8 mouse cellular contexts compared by ENCODE assay signal in the genomic region with DNA sequence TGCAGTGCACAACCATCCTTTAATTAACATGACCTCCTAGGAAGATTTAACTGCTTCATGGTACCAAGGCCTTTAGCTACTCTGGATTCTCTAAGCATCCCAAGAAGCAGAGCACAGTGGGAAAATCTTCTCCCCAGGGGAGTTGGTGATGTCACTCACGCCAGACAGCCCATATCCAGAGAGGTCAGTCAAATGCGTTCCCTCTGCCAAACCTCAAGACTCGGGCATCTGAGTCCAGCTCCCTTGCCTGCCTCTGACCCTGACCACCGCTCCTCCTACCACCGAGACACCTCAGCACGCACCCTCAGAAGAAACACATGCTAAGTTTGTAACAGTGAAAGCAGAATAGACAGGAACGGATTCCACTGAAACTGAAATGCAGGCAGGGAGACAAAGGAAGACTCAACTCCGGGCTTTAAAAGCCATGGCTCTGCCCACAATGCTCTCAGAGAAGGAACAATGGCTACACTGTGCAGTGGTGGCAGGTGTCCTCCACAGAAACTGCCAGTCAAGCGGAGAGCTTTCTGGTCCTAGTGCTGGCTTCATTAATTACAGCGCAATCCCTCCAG.
DNase-seq lines count a peak whose midpoint lies in the region; ATAC-seq and TF ChIP-seq lines count a peak whose summit lies in the region.

No protein-coding gene starts in this region.

- H3K27ac ChIP-seq in heart, postnatal 0 days (ENCODE audit: low read depth), result 0 out of 2 replicates have a peak overlapping the region, but pooled peaks have one; percentile 16
- peak overlapping the region; percentile 52 for H3K27ac ChIP-seq in embryonic facial prominence, embryonic 14.5 days (replicated peaks; ENCODE audit: low read depth, low read length)
- H3K27ac ChIP-seq in limb, embryonic 14.5 days (replicated peaks; ENCODE audit: low read depth, low read length), result peak overlapping the region; percentile 43

- no peak for TF ChIP-seq CTCF in heart, postnatal 0 days (IDR thresholded peaks at IDR 0.05; ENCODE audit: low read depth)

- H3K9me3 ChIP-seq in heart, postnatal 0 days (replicated peaks; ENCODE audit: control insufficient read depth, low read length), result no peaks in the 10 kb centered on the region; the same call in 1 of the 2 replicates
- H3K9me3 ChIP-seq in embryonic facial prominence, embryonic 14.5 days (ENCODE audit: control insufficient read depth, low read length), result peaks cover 11% of the 10 kb centered on the region; the same call in 1 of the 2 replicates
- H3K9me3 ChIP-seq in limb, embryonic 14.5 days (ENCODE audit: control insufficient read depth, low read length), result peaks cover 5% of the 10 kb centered on the region

- H3K36me3 ChIP-seq in heart, postnatal 0 days (replicated peaks; ENCODE audit: control insufficient read depth, insufficient read depth, low read length), result no peaks in the 10 kb centered on the region
- H3K36me3 ChIP-seq in embryonic facial prominence, embryonic 14.5 days (ENCODE audit: control insufficient read depth, insufficient read depth, low read length), result peaks cover 6% of the 10 kb centered on the region; the same call in 1 of the 2 replicates
- H3K36me3 ChIP-seq in limb, embryonic 14.5 days (ENCODE audit: control insufficient read depth, insufficient read depth, low read length), result 0 out of 2 replicates have a peak, but pooled peaks cover 3% of the 10 kb centered on the region

- TF ChIP-seq POLR2A in limb, embryonic 14.5 days (IDR thresholded peaks at IDR 0.05; ENCODE audit: borderline replicate concordance, extremely low read depth, insufficient read depth, insufficient read length), result no peak

- H3K4me2 ChIP-seq in heart, postnatal 0 days (ENCODE audit: low read depth, low read length), result no peak overlapping the region
- H3K4me2 ChIP-seq in embryonic facial prominence, embryonic 14.5 days (ENCODE audit: low read depth, low read length), result no peak overlapping the region
- no peak overlapping the region for H3K4me2 ChIP-seq in limb, embryonic 14.5 days (replicated peaks; ENCODE audit: low read depth, low read length, severe bottlenecking)

- peaks cover 6% of the 10 kb centered on the region for H3K4me1 ChIP-seq in heart, postnatal 0 days (ENCODE audit: control insufficient read depth, insufficient read depth)
- peaks cover 45% of the 10 kb centered on the region for H3K4me1 ChIP-seq in embryonic facial prominence, embryonic 14.5 days (ENCODE audit: control insufficient read depth, insufficient read depth, low read length)
- peaks cover 34% of the 10 kb centered on the region for H3K4me1 ChIP-seq in limb, embryonic 14.5 days (ENCODE audit: control insufficient read depth, insufficient read depth, low read length)

- WGBS in heart, postnatal 0 days, result 73% methylated on average over 10 of the region's 10 CpGs
- 44% methylated on average over 10 of the region's 10 CpGs for WGBS in embryonic facial prominence, embryonic 14.5 days
- 59% methylated on average over 10 of the region's 10 CpGs for WGBS in limb, embryonic 14.5 days

- H3K4me3 ChIP-seq in heart, postnatal 0 days (ENCODE audit: low read depth, low read length), result no peak overlapping the region
- no peak overlapping the region for H3K4me3 ChIP-seq in embryonic facial prominence, embryonic 14.5 days (ENCODE audit: low read depth, low read length)
- no peak overlapping the region for H3K4me3 ChIP-seq in limb, embryonic 14.5 days (replicated peaks; ENCODE audit: low read length)

- no peak for ATAC-seq in heart, postnatal 0 days (ENCODE audit: insufficient read depth, low read depth)
- peak; percentile 76 for ATAC-seq in embryonic facial prominence, embryonic 14.5 days (ENCODE audit: low read depth)
- peak; percentile 70 for ATAC-seq in limb, embryonic 14.5 days (ENCODE audit: low FRiP score, low read depth)

- intact Hi-C loops in heart, postnatal 36 days (cut with DNase I), result no loop called here

- H3K9ac ChIP-seq in heart, postnatal 0 days (replicated peaks; ENCODE audit: low read depth, low read length), result no peak overlapping the region
- no peak overlapping the region for H3K9ac ChIP-seq in embryonic facial prominence, embryonic 14.5 days (ENCODE audit: low read depth, low read length)
- H3K9ac ChIP-seq in limb, embryonic 14.5 days (ENCODE audit: low read depth, low read length, severe bottlenecking), result no peak overlapping the region

- DNase-seq in heart, postnatal 0 days (ENCODE audit: low spot score), result no peak
- no peak for DNase-seq in heart, postnatal 36 days
- DNase-seq in MN1 (ENCODE audit: low spot score), result peak; percentile 23
- peak; percentile 79 for DNase-seq in embryonic facial prominence, embryonic 14.5 days (ENCODE audit: low spot score)
- no peak for DNase-seq in limb, embryonic 14.5 days (ENCODE audit: low spot score)
- no peak for DNase-seq in urinary bladder, postnatal 4 days (ENCODE audit: low spot score in 2 of 2)
- no peak for DNase-seq in lung, postnatal 10 days
- no peak for DNase-seq in thymus, postnatal 36 days

- no peaks in the 10 kb centered on the region for H3K27me3 ChIP-seq in heart, postnatal 0 days (ENCODE audit: control insufficient read depth, insufficient read depth, low read length)
- H3K27me3 ChIP-seq in embryonic facial prominence, embryonic 14.5 days (replicated peaks; ENCODE audit: control insufficient read depth, insufficient read depth, low read length), result no peaks in the 10 kb centered on the region
- H3K27me3 ChIP-seq in limb, embryonic 14.5 days (ENCODE audit: control insufficient read depth, insufficient read depth, low read length), result no peaks in the 10 kb centered on the region

- no peak for TF ChIP-seq EP300 in heart, postnatal 0 days (IDR thresholded peaks at IDR 0.05; ENCODE audit: low read depth)

Comparison
In these comparisons a context has a peak if more than half of its experiments do, and no peak if none do; other contexts are left out.
1. DNase-seq: peak in MN1 (single experiment) and embryonic facial prominence, embryonic 14.5 days (single experiment); none in heart, postnatal 0 days (single experiment), heart, postnatal 36 days (0 of 2), limb, embryonic 14.5 days (single experiment), urinary bladder, postnatal 4 days (0 of 2), lung, postnatal 10 days (single experiment) and thymus, postnatal 36 days (0 of 2).
2. Peak in every context shown above with its lines, with median percentiles within 50 percentile points of each other: H3K27ac ChIP-seq.